Mouse (Mus musculus) midbrain, postnatal 0 days (tissue): ENCODE measurements around the gene Bcl2l15. TPM values are rescaled to one million over a fixed set of nuclear protein-coding genes. Genes with fewer than 3 reads are reported as not detected.

Source experiments
- ATAC-seq: fragments of 200-750 bp; cut with Nextera tagmentation; 2 replicates; pipeline ENCODE4 v1.8.0; 2017; ENCODE audit warnings: moderate number of reproducible peaks, mild to moderate bottlenecking, moderate TSS enrichment, moderate library complexity; ENCODE audit not compliant: low FRiP score
- DNase-seq: peaks from one replicate; pipeline ENCODE4 v3.0.0-alpha.2; 2015; ENCODE audit warnings: low spot score
- H3K27ac ChIP-seq: fragments of 300-500 bp; sonication (generic); 2 replicates; pipeline ENCODE4 v1.5.1; 2014; ENCODE audit warnings: low read depth, mild to moderate bottlenecking, low read length, mixed read lengths
- H3K27me3 ChIP-seq: fragments of 300-500 bp; sonication (generic); 2 replicates; pipeline ENCODE4 v1.6.1; 2014; ENCODE audit warnings: low read length, control low read depth, mixed read lengths; ENCODE audit not compliant: insufficient read depth
- H3K36me3 ChIP-seq: fragments of 300-500 bp; sonication (generic); 2 replicates; pipeline ENCODE4 v1.6.1; 2014; ENCODE audit warnings: low read length, control low read depth, mixed read lengths; ENCODE audit not compliant: insufficient read depth
- H3K4me1 ChIP-seq: fragments of 300-500 bp; sonication (generic); 2 replicates; pipeline ENCODE4 v1.6.1; 2014; ENCODE audit warnings: mild to moderate bottlenecking, control low read depth, antibody characterized with exemption, low read length, mixed read lengths; ENCODE audit not compliant: insufficient read depth
- H3K4me2 ChIP-seq: fragments of 300-500 bp; sonication (generic); 2 replicates; pipeline ENCODE4 v1.6.1; 2014; ENCODE audit warnings: low read depth, mild to moderate bottlenecking, low read length, mixed read lengths; ENCODE audit not compliant: poor library complexity, severe bottlenecking
- H3K4me3 ChIP-seq: fragments of 300-500 bp; sonication (generic); 2 replicates; pipeline ENCODE4 v1.5.1; 2014; ENCODE audit warnings: low read depth, mild to moderate bottlenecking, low read length, moderate library complexity
- H3K9ac ChIP-seq: fragments of 300-500 bp; sonication (generic); replicated peaks from 2 replicates; pipeline ENCODE4 v1.6.1; 2014; ENCODE audit warnings: mild to moderate bottlenecking, low read length, moderate library complexity, mixed read lengths; ENCODE audit not compliant: poor library complexity, severe bottlenecking
- H3K9me3 ChIP-seq: fragments of 300-500 bp; sonication (generic); 2 replicates; pipeline ENCODE4 v1.6.1; 2016; ENCODE audit warnings: low read length, control low read depth
- CTCF ChIP-seq: IDR thresholded peaks from 2 replicates; pipeline ENCODE4 v1.5.1; 2016; ENCODE audit warnings: antibody characterized with exemption, mild to moderate bottlenecking
- WGBS: fragments of 180-500 bp; shearing (Covaris S2); extraction: QIAGEN DNeasy Blood & Tissue Kit; methylation state at CpG from one replicate; pipeline ENCODE4 v1.1.7; 2014; 5-methylcytosine and 5-hydroxymethylcytosine counted together
- polyA plus RNA-seq: library from polyadenylated mRNA; unstranded; fragments of >200 nt; fragmentation: Nextera tagmentation; extraction: Ambion mirVana; gene quantifications from 2 replicates; pipeline ENCODE4 v1.2.1, GENCODE M21; 2015
- total RNA-seq: library from RNA; depleted of rRNA; stranded (reverse); fragments of >200 nt; gene quantifications from 2 replicates; pipeline ENCODE4 v1.2.3, GENCODE M21; 2014; rRNA removed

Gene Bcl2l15
- total and polyA plus RNA-seq, 2 experiments from 2014 or later = 2.5 TPM; not detected in 1

GRCm38 (mm10) chr3:103887581-103887980 lies 55.2 kb downstream of the Bcl2l15 start:
- Histone ChIP-seq H3K4me3 (no peak overlapping the region), H3K36me3 (no peaks in the 10 kb centered on the region), H3K27ac (no peak overlapping the region), H3K4me2 (no peak overlapping the region), H3K9ac (no peak overlapping the region), H3K4me1 (no peaks in the 10 kb centered on the region), H3K9me3 (no peaks in the 10 kb centered on the region), H3K27me3 (no peaks in the 10 kb centered on the region)
- DNase-seq = peak; percentile 63
- ATAC-seq = no peak
- TF ChIP-seq CTCF = peak; percentile 78
- 22% methylated on average over 3 of the region's 3 CpGs for WGBS

- Histone ChIP-seq H3K4me1 (no peaks in the 10 kb centered on the region), H3K9ac (no peak overlapping the region), H3K4me2 (no peak overlapping the region), H3K27ac (no peak overlapping the region), H3K4me3 (no peak overlapping the region), H3K27me3 (no peaks in the 10 kb centered on the region), H3K36me3 (no peaks in the 10 kb centered on the region), H3K9me3 (no peaks in the 10 kb centered on the region)
- DNase-seq (no peak), ATAC-seq (no peak)
- no peak for TF ChIP-seq CTCF
- 91% methylated on average over 3 of the region's 3 CpGs for WGBS
Measured at GRCm38 (mm10) chr3:103893374-103893773, 61.0 kb downstream of the Bcl2l15 start.

Other genes starting within 250 kb of the Bcl2l15 start
- not detected in 2 replicates for gene Atg4a-ps, start 186.5 kb upstream of the Bcl2l15 start, total RNA-seq
- 0.22 TPM in 1 of 2 replicates, not detected in the other for gene Atg4a-ps, start 186.5 kb upstream of the Bcl2l15 start, polyA plus RNA-seq
- gene Olfml3, start 94.6 kb upstream of the Bcl2l15 start, total RNA-seq = 7.5 and 9.0 TPM in 2 replicates
- 7.0 and 8.9 TPM in 2 replicates for gene Olfml3, start 94.6 kb upstream of the Bcl2l15 start, polyA plus RNA-seq
- not detected in 2 replicates for gene Gm10964, start 93.2 kb upstream of the Bcl2l15 start, total RNA-seq
- not detected in 2 replicates for gene Gm10964, start 93.2 kb upstream of the Bcl2l15 start, polyA plus RNA-seq
- gene Hipk1, start 41.0 kb upstream of the Bcl2l15 start, total RNA-seq = 59.8 and 77.2 TPM in 2 replicates
- gene Hipk1, start 41.0 kb upstream of the Bcl2l15 start, polyA plus RNA-seq = 7.2 and 7.7 TPM in 2 replicates
- gene Dclre1b, start 23.2 kb upstream of the Bcl2l15 start, total RNA-seq = 4.3 and 6.9 TPM in 2 replicates
- gene Dclre1b, start 23.2 kb upstream of the Bcl2l15 start, polyA plus RNA-seq = 16.2 and 17.5 TPM in 2 replicates
- 27.9 and 28.2 TPM in 2 replicates for gene Ap4b1, start 23.1 kb upstream of the Bcl2l15 start, total RNA-seq
- 16.2 and 18.2 TPM in 2 replicates for gene Ap4b1, start 23.1 kb upstream of the Bcl2l15 start, polyA plus RNA-seq
- gene Gm43064, start 23.0 kb upstream of the Bcl2l15 start, total RNA-seq = 0.47 and 3.2 TPM in 2 replicates
- gene Gm43064, start 23.0 kb upstream of the Bcl2l15 start, polyA plus RNA-seq = 0.09 and 0.35 TPM in 2 replicates
- gene Ptpn22, start 27.2 kb downstream of the Bcl2l15 start, total RNA-seq = 0.09 TPM in 1 of 2 replicates, not detected in the other
- 0.43 and 0.64 TPM in 2 replicates for gene Ptpn22, start 27.2 kb downstream of the Bcl2l15 start, polyA plus RNA-seq
- gene Rsbn1, start 81.5 kb downstream of the Bcl2l15 start, total RNA-seq = 35.5 and 38.4 TPM in 2 replicates
- gene Rsbn1, start 81.5 kb downstream of the Bcl2l15 start, polyA plus RNA-seq = 18.6 and 21.7 TPM in 2 replicates
- gene Phtf1, start 135.5 kb downstream of the Bcl2l15 start, total RNA-seq = 24.3 and 31.6 TPM in 2 replicates
- gene Phtf1, start 135.5 kb downstream of the Bcl2l15 start, polyA plus RNA-seq = 14.9 and 15.9 TPM in 2 replicates